Mouse (Mus musculus): ENCODE results near the gene Mlst8.

The Mlst8 gene

DNA sequence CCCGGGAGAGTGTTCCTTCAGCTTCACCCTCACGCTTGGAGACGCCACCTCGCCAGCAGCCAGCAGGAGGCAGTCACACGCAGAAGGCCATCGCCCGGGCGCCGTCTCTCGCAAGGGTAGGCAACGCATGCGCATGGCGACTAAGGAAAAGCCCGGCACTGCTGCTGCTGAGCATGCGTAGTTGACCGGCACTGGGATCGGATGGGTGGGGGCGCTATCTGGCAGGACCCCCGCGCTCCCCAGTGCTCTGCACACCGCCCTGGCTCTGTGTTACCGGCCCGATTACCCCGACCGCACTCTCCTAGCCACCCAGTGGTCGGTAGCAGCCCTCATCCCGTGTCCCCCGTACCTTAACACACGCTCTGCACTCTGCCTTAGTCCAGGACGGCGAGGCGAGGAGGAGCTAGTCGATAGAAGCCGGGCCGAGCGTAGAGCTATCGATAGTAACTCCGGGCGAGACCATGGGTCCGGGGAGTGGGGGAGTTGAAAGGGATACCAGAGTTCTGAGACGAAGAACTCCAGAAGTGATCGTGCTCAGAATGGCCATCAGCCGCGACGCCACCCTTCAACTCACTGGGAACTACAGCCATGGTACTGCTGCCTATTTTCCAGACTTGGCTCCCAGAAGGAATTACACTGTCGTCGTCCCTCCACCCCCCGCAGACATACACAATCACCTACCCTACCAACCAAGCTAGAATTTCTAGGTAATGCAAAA, at the start of gene Mlst8:
Gene Mlst8, minus strand, starts transcription at position 416 of the 718 bp plus-strand sequence.
- DNase-seq (ENCODE audit: low read depth, low spot score) = peak; percentile 97

DNA sequence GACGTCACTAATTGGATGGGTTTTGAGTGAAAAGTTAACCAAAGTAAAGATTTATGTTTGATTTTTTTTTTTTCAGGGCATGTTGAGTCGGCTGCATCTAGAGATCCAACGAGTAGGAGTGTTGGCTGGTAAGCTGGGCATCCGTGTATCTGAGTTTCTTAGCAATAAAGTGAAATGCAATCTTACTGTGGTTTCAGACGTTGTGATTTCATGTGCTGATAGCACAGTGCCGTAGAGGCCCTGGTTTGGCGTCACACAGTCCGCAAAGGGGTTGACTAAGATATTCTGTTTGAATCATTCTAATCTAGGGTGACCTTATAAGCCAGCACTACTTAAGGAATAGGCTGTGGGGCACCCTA, 49.7 kb upstream of the Mlst8 start:
- DNase-seq (ENCODE audit: low read depth, low spot score) = no peak

DNA sequence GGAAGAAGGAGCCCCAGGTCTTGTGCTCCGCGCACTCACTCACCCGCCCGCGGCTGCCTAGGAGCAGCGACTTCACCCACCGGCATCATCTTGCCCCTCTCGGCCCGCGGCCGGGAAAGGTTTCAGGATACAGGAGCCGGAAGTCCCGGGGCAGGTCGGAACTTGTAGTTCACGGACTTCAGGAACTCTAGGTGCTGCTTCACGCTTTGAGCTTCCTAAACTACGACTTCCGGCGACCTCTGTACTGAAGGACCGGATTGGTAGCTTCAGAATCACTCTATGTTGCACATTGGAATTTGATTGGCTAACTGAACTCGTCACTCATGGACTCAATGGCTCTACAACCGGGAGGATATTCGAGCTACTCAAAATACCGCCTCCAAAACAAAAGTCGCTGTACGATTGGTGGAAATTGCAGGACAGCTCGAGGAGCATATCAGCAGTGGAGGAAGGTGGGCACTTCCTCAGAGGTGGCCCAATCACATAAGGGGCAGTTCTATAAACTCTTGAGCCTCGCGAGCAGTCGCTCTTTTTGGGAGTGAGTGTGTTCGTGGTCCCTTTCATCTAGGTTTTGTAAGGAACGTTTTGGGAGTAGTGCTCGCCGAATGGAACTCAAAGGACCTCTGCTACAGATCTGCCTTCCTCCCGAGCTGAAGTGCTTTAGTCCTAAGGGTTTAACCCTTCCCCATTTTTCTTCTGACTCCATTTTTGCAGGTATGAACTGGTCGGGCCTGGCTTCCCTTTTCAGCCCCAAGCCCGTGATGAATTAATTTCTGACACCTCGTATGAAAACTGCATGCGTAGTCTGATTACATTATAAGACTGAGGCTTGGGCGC, 49.1 kb upstream of the Mlst8 start, which contains the start of gene Traf7:
Gene Traf7, minus strand, starts transcription at position 216 of the 837 bp plus-strand sequence.
- peak; percentile 100 for DNase-seq (ENCODE audit: low read depth, low spot score)

DNA sequence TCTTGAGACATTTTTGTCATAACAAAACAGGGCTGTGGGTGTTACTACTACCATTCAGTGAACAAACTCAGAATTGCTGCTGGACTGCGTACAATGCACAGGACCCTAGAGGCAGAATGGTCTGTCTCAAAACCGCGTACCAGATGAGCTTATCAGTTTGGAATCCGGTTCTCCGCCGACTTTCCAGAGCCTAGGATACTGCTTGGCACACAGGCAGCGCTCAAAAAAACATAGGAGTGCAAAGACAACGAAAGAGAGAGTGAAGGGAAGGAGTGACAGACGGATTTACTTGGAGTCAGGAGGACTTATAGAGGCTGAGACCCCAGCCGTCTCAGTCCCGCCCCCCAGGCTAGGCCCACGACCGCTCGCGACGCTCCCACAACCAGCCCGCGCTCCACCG, 48.4 kb upstream of the Mlst8 start:
- no peak for DNase-seq (ENCODE audit: low read depth, low spot score)

DNA sequence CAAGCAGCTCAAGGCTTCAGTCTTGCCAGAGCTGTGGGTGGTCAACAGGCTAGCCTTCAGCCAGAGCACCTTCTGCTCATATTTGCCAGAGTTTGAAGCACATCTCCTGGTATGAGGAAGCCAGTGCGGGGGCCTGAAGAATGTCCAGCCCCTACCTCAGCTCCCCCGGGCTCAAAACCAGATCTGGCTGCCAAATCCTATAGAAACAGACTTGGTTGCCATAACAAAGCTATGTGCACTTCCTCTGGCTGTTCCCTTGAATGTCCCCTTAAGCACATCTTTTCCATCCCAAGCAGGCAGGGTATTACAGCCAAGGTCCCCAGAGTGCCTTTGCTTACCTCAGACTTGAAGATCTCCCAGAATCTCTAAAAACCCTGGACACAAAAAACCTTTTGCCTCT, 45.9 kb upstream of the Mlst8 start:
- DNase-seq (ENCODE audit: low read depth, low spot score) = no peak

DNA sequence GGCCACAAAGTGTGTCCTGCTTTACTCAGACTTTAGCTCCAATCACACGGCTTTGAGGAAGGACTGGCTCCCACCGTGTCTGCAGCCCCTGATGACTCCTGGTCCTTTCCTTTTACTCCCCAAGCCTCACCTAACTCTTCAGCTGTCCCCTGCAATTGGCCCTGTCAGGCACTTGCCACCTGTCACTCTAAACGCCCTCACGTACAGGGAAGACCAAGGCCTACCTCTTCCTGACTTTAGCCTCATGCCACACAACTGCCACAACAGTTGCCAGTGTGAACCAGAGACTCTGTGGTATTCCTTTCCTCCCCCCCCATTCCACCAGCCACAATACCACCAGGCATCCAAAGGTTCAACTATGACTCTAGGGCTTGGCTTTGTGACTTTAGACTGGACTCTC, 41.6 kb upstream of the Mlst8 start:
- no peak for DNase-seq (ENCODE audit: low read depth, low spot score)

DNA sequence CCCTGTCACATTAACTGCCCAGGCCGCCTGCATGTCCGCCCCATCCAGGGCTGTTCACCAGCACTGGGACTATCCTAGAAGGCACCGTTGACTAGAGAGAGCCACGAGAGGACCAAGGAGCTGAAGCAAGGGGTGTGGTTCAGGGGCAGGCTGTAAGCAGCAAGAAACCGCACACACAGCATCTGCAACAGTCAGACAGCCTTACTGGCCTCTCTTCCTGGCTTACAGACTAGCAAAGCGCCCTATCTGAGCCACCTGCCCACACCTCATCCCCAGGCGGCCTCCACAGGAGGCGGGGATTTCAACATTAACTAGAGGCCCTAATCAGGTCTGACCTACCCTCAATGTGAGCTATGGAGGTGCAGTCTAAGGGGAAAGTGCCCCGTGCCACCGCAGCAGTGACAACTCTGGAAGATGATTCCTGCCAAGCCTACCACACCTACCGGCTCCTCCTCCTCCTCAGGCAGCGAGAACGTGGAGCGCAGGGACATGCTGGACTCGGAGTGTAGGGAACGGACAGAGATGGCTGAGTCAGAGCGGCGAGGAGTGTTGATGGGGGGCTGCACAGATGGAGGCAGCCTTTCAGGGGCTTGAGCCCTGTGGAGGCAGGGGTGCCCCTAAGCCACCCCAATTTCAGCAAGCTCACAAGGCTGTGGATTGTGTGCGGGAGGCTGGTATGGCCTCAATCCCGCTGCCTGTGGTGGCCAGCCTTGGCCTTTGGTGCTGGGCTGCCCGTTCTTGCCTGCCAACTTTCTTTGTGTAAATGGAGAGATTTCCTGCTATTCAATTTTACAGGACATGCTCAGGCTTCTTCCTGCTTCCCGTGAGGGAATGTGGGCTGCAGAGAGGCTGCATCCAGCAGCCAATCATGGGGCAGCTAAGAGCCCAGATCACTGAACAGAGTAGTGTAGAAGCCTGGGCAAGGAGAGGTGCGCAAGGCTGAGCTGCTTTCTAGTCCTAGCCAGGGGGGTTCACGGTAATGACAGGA, 35.7 kb upstream of the Mlst8 start:
- DNase-seq (ENCODE audit: low read depth, low spot score) = no peak

DNA sequence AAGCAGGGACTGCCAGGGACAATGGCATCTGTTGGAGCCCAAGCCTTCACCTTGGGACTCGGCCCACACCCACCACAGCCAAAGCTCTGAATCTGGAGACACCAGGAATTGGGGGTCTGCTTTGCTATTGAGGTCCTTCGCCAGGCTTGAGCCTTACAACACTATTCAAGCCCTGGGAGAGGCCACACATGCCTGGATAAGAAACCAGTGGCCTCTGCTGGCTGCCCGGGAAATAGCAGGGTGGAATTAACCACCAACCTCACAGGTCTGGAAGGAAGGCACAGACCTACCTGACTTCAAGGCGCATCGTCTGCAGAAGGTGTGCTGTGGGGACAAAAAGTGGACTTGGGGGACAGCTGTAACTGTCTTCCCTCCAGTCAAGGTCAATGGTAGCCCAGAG, 34.7 kb upstream of the Mlst8 start:
- peak; percentile 58 for DNase-seq (ENCODE audit: low read depth, low spot score)

DNA sequence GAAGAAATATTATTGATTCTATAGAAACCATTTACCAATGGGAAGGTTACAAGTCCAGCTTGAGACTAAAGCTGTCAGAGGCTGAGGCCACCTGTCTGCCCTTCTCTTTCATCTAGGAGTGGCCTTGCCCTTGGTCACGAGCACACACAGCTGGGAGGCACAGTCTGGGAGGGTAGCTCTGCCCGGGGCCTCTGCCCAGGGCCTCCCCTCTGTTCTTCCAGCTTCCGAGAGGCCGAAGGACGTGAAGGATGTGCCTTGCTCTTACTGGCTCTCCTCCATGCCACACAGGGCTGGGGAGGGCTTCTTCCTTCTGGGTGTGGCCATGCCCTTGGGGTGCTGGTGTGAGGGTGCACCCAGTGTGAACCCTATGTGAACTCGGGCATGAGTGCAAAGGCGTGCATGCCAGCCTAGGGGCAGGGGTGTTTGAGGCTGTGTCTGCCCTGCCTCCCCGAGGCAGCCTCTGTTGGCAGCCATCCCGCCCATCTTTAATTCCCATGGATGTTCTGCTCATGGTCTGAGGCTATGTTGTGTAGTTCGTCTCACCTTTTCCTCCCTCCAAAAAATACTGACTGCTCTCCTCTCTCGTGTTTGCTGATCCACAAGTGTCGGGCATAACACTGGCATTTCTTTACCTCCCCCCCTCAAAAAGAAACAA, 29.1 kb upstream of the Mlst8 start:
- no peak for DNase-seq (ENCODE audit: low read depth, low spot score)

DNA sequence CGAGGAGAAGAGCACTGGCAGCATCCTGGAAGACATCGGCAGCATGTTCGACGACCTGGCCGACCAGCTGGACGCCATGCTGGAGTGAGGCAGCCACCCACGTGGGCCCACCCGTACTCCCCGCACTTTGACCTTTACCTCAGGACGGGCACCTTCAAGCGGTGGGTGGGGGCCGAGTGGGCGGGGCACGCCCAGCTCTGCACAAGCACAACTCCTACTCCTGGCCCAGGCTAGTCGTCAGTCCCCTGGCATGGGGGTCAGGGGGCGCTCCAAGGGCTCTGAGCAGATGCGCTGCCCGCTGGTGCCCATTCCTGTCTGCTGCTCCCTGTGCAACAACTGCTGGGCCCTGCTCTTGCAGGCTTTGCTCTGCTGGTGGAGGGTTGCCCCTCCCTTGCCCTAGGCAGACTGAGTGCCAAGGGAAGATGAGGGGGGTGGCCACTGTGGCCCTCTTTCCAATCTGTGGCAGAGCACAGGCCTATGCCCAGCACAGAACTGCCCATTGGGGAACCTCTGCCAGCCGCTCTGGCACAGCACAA, 28.3 kb upstream of the Mlst8 start:
- peak; percentile 50 for DNase-seq (ENCODE audit: low read depth, low spot score)

DNA sequence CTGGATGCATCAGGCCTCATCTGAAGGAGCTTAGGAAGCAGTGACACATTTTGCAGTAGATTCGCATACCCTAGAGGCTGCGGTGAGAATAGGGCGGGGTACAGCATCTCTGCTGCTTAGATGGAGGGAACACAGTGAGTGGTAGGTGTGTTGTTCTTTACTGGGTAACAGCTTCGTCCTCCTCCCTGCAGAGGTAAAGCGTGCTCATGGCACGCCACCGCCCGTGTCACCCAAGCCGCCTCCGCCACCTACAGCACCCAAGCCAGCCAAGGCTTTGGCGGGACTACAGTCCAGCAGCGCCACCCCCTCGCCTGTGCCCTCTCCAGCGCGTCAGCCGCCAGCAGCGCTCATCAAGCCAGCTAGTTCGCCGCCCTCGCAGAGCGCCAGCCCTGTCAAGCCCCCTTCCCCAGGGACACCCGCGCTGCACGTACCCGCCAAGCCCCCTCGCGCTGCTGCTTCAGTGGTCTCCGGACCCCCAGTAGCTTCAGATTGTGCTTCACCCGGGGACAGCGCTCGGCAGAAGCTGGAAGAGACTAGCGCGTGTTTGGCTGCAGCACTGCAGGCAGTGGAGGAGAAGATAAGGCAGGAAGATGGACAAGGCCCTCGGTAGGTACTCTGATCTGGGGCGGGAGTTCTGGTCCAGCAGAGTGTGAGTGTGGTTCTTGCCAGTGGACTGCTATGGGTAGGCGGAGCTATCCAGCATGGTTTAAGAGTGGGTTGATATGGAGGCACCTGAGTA, 27.6 kb upstream of the Mlst8 start:
- DNase-seq (ENCODE audit: low read depth, low spot score) = peak; percentile 43

DNA sequence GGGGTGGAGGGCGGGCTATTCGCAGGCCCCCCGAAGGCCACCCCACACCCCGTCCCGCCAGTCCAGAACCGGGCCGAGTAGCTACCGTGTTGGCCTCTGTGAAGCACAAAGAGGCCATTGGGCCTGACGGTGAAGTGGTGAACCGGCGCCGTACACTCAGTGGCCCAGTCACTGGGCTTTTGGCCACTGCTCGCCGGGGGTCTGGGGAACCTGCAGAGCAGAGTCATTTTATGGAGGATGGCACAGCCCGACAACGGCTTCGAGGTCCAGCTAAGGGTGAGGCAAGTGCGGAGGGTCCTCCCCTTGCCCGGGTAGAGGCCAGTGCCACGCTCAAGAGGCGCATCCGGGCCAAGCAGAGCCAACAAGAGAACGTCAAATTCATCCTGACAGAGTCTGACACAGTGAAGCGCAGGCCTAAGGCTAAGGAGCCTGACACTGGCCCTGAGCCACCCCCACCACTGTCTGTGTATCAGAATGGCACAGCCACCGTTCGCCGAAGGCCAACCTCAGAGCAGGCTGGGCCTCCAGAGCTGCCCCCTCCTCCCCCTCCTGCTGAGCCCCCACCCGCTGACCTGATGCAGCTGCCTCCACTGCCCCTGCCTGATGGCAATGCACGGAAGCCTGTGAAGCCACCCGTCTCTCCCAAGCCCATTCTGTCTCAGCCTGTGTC, 26.5 kb upstream of the Mlst8 start:
- no peak for DNase-seq (ENCODE audit: low read depth, low spot score)

DNA sequence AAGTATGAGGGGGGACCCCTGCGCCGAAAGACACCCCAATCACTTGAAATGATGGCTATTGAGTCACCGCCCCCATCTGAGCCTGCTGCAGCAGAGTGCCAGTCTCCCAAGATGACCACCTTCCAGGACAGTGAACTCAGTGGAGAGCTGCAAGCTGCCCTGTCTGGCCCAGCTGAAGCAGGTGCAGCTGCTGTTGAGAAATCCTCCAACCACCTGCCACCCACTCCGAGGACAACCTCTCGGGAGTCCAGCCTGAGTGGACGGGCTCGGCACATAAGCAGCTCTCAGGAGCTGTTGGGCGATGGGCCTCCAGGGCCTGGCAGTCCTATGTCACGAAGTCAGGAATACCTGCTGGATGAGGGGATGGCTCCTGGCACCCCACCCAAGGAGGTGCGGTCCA, 25.2 kb upstream of the Mlst8 start:
- no peak for DNase-seq (ENCODE audit: low read depth, low spot score)

DNA sequence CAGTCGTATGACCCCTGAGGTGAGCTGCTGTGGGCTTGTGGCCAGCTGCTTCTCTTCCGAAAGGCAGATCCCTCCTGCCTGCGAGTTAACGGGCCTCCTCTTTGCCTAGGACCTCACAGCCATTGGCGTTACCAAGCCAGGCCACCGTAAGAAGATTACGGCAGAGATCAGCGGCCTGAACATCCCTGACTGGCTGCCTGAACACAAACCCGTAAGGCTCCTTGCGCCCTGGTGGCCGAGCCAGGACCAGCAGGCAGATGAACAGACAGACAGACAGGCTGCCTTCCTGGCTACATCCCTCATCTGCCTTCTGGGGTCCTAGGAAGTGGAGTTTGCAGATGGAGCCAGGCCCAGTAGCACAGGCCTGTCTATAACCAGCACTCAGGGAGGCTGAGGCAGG, 23.3 kb upstream of the Mlst8 start:
- DNase-seq (ENCODE audit: low read depth, low spot score) = peak; percentile 59

DNA sequence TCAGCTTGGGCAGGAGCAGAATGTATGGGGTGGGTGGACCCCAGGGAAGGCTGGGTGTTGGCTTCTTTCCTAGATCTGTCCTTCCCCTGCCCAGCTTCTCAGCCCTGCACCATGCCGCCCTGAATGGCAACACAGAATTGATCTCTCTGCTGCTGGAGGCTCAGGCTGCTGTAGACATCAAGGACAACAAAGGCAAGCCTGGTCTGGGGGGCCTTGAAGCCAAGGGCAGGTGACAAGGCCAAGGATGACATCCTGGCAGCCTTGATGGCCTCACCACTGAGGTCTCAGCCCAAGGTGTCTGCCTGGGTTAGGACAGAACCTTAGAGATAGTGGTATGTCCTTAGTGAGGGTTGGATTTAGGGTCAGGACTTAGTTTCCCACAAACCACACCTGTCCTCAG, 17.1 kb upstream of the Mlst8 start:
- DNase-seq (ENCODE audit: low read depth, low spot score) = no peak

DNA sequence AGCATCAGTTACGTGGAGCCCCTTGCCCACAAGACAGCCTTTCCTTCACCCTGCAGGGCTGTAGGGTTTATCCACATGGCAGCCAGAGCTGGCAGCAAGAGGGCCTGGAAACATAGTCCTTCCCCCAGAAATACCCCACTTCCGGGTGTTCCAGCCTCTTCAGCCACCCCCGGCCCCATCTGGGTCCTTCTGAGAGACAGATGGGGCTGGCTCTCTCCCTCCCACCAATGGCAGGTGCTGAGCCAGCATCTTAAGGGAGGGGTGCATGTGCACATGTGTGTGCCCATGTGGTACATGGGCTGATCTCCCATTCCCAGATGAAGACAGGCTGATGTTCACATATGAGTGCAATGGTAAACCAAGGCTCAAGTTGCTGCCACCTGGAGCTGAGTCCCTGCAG, 16.6 kb upstream of the Mlst8 start:
- DNase-seq (ENCODE audit: low read depth, low spot score) = no peak

DNA sequence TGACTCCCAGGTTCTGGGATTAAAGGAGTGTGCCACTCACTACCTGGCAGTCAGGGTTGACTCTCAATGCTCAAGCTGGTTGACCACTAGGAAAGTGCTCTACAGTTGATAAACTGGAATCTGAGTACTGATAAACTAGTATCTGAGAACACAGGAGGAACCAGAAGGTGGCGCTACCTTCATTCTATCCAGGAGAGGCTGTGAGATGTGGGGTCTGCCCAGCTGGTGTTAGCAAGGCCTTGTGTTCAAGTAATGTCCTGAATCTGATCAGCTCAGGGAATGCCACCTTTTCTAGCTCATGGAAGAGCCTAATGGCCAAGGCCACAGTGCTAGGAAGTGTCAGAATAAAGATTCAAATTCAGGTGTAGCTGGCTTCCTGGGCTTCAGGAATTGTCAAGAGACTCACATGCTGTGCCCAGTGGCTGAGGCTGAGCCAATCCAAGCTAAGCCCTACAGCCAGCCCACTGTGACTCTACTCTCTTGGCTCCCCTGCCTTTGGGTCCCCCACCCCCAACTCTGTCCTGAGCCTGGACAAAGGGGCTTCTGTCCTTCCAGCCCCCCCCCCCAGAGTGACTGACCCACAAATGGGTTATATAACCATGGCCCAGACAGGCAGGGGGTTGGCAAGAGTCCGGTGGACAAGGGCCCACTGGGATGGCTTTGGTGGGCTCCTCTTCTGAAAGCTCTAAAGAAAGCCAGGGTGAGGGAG, 15.9 kb upstream of the Mlst8 start:
- DNase-seq (ENCODE audit: low read depth, low spot score) = peak; percentile 76

DNA sequence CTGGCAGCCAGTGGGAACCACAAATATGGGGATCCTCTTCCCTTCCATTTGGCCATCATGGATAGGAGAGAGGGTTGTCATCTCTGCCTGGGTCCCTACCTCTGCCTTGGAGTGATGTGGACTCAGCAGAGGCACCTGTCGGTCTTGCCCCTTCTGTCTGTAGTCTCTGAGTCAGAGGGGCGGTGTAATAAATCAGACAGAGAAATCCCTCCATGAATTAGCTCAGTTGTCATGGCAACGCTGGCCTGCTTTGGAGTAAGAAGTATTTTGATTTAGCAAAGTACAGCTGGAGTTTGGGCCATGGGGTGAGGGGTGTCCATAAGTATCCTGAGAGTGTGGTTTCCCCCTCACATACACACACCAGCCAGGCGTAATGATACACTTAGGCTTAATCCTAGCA, 11.5 kb upstream of the Mlst8 start:
- DNase-seq (ENCODE audit: low read depth, low spot score) = no peak
